Mouse (Mus musculus) megakaryocyte, embryonic 14.5 days (primary cell): Measurements from ENCODE around the gene Chrne.

Source experiments
- FLI1 ChIP-seq: IDR thresholded peaks from 2 replicates; pipeline ENCODE4 v1.6.1; 2012; ENCODE audit warnings: low read length, inconsistent platforms, mixed read lengths
- GATA1 ChIP-seq: IDR thresholded peaks from 3 replicates; pipeline ENCODE4 v1.6.1; 2012; ENCODE audit warnings: mixed read lengths, low read length, inconsistent platforms, borderline replicate concordance

GRCm38 (mm10) chr11:70606717-70607116 is 12.3 kb downstream of the Chrne start:
- no peak for TF ChIP-seq FLI1
- TF ChIP-seq GATA1: no peak
